Mouse (Mus musculus) mouse trophoblast stem cell (cell line): ENCODE results near the gene Fn3k.

Experiments used
- in situ Hi-C, 2 experiments: fragments of 300-500 bp; cut with MseI, MboI; formaldehyde crosslinking; loops; 2 replicates in 1 of 2; 3 replicates in 1 of 2; pipeline ENCODE4 v1.15.1; 2025

The Fn3k gene

DNA sequence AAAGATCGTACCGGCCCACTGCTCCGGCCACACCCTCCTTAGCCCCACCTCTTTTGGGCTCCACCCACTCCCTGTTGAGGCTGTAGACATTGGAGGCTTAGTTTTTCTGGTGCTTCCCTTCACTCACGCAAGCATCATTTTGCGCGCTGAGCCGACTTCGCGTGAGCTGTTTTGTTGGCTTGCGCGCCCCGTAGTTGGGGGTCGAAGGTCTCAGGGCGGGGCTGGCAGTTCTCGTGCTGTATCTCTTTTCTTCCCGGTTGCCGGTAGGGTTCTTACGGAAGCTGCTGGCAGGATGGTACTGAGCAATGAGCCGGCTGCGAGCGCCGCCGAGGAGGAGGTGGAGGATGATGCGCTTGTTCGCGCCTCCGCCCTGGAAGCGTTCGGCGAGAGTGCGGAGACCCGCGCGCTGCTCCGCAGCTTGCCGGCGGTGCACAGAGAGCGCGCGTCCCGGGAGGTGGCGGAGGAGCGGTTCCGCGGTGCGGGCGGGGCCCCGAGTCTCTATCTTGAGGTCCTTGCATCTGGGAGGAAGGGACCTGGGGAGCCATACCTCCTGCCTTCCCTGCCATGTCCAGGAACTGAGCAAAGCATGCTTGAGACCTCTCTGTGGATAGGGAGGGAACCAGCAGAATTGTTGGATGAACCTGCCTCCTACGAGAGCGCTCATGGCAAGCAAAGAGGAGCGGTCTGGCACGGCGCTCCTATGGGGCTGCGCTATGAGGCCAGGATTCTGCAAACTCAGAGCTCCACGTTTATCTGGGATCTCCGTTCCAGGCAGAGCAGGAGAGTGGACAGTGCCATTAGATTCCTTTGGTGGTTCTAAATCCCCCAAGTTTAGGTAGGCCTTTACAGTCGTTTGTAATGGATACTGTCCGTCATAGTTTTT lies 17.3 kb downstream of the Fn3k start, which contains the start of gene Tbcd:
Gene Tbcd (plus strand): TSS at position 197 of the 883 bp plus-strand sequence.
- in situ Hi-C loops = no loop called here

DNA sequence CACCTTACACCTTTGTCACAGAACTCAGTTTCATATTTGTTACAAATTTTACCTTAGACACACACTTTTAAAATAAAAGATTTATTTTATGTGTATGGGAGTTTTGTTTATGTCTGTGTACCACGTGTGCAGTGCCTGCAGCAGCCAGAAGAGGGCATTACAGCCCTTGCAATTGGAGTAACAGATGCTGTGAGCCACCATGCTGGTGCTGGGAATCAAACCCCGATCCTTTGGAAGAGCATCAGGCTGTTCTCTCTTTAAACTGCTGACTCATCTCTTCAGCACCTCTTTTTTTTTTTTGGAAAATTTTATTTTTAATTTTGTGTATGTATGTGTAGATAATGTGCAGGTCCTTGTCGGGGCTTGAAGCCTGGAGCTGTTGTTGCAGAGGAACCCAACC lies 23.2 kb downstream of the Fn3k start:
- in situ Hi-C loops = no loop called here

GRCm38 (mm10) chr11:121467408-121467807 lies 32.7 kb downstream of the Fn3k start:
- in situ Hi-C loops = no loop called here

- in situ Hi-C loops = loop anchor here in 1 of 2 experiments (5.0 kb wide), 1 partner anchor 92 kb away; no protein-coding TSS in a partner anchor
These were observed 40.1 kb downstream of the Fn3k start for GRCm38 (mm10) chr11:121474831-121475230.

GRCm38 (mm10) chr11:121475699-121476415 lies 41.1 kb downstream of the Fn3k start:
- in situ Hi-C loops = loop anchor here in 1 of 2 experiments (5.0 kb wide), 1 partner anchor 91 kb away; no protein-coding TSS in a partner anchor

GRCm38 (mm10) chr11:121479476-121480203 lies 44.9 kb downstream of the Fn3k start:
- in situ Hi-C loops = loop anchor here in 1 of 2 experiments (5.0 kb wide), 1 partner anchor 88 kb away; no protein-coding TSS in a partner anchor

GRCm38 (mm10) chr11:121481129-121481528 lies 46.4 kb downstream of the Fn3k start:
- in situ Hi-C loops = no loop called here

DNA sequence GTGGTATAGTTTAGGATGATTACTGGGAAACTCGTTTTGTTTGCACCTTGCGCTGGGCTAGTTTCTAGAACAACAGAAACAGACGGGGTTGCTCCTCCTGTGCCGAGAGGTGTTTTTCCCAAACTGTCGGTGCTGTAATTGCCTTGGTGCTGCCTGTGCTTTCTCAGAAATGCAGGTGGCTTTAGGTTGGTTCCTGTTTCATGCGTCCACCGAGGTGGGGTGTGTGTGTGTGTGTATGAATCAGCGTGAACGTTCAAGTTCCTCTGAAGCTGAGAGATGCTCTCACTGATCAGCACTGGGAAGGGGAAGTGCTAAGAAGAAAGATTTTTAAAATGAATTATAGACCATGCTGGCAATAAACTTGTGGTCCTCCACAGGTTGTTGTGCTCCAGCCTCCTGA lies 51.2 kb downstream of the Fn3k start:
- in situ Hi-C loops = no loop called here

DNA sequence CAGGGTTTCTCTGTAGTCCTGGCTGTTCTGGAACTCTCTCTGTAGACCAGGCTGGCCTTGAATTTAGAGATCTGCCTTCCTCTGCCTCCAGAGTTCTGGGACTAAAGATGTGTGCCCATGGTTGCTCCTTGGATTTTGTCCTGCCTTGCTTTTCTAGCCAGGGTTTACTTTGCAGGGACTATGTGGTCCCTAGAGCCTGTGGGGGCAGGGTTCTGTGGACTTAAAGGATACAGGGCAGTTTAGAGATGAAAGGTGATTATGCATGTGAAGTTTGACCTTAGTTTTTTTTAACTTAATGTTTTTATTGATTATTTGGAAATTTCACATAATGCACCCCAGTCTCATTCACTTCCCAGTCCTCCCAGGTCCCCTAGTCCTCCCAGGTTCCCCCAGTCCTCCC lies 55.9 kb downstream of the Fn3k start:
- in situ Hi-C loops = no loop called here
